Mouse (Mus musculus) heart, postnatal 0 days (tissue): ENCODE measurements at regions not wholly inside any gene's neighbourhood (a gene's known extent, or its start where the extent isn't known, plus 50 kb on each side); places are given as distances from the start of the nearest gene placed in this dataset.

Experiments used
- ATAC-seq: fragments of 200-750 bp; cut with Nextera tagmentation; 2 replicates; pipeline ENCODE4 v1.8.0; 2017; ENCODE audit warnings: low read depth, moderate number of reproducible peaks, moderate library complexity; ENCODE audit not compliant: insufficient read depth
- DNase-seq: peaks from one replicate; pipeline ENCODE4 v3.0.0-alpha.2; 2016; ENCODE audit warnings: low spot score
- H3K27ac ChIP-seq: fragments of 300-500 bp; sonication (generic); 2 replicates; pipeline ENCODE4 v1.5.1; 2014; ENCODE audit warnings: low read depth, mild to moderate bottlenecking
- H3K27me3 ChIP-seq: fragments of 300-500 bp; sonication (generic); 2 replicates; pipeline ENCODE4 v1.6.1; 2014; ENCODE audit warnings: low read length, mixed read lengths; ENCODE audit not compliant: control insufficient read depth, insufficient read depth
- H3K36me3 ChIP-seq: fragments of 300-500 bp; sonication (generic); replicated peaks from 2 replicates; pipeline ENCODE4 v1.6.1; 2014; ENCODE audit warnings: low read length, mixed read lengths; ENCODE audit not compliant: control insufficient read depth, insufficient read depth
- H3K4me1 ChIP-seq: fragments of 300-500 bp; sonication (generic); 2 replicates; pipeline ENCODE4 v1.6.1; 2014; ENCODE audit warnings: antibody characterized with exemption; ENCODE audit not compliant: control insufficient read depth, insufficient read depth
- H3K4me2 ChIP-seq: fragments of 300-500 bp; sonication (generic); 2 replicates; pipeline ENCODE4 v1.6.1; 2014; ENCODE audit warnings: low read depth, mild to moderate bottlenecking, low read length, moderate library complexity
- H3K4me3 ChIP-seq: fragments of 300-500 bp; sonication (generic); 2 replicates; pipeline ENCODE4 v1.5.1; 2014; ENCODE audit warnings: low read depth, low read length
- H3K9ac ChIP-seq: fragments of 300-500 bp; sonication (generic); replicated peaks from 2 replicates; pipeline ENCODE4 v1.6.1; 2014; ENCODE audit warnings: low read depth, low read length, mixed read lengths
- H3K9me3 ChIP-seq: fragments of 300-500 bp; sonication (generic); replicated peaks from 2 replicates; pipeline ENCODE4 v1.6.1; 2016; ENCODE audit warnings: low read length; ENCODE audit not compliant: control insufficient read depth
- CTCF ChIP-seq: IDR thresholded peaks from 2 replicates; pipeline ENCODE4 v1.5.1; 2016; ENCODE audit warnings: antibody characterized with exemption, control low read depth, low read depth
- EP300 ChIP-seq: IDR thresholded peaks from 2 replicates; pipeline ENCODE4 v1.6.1; 2016; ENCODE audit warnings: antibody characterized with exemption, low read depth
- WGBS: fragments of 180-500 bp; shearing (Covaris S2); extraction: QIAGEN DNeasy Blood & Tissue Kit; methylation state at CpG from one replicate; pipeline ENCODE4 v1.1.7; 2014; 5-methylcytosine and 5-hydroxymethylcytosine counted together

- no peak overlapping the region for H3K27ac ChIP-seq
- H3K9me3 ChIP-seq: no peaks in the 10 kb centered on the region
- ATAC-seq (no peak), DNase-seq (no peak)
- H3K4me2 ChIP-seq: no peak overlapping the region
- H3K4me3 ChIP-seq: no peak overlapping the region
- no peaks in the 10 kb centered on the region for H3K27me3 ChIP-seq
- no peaks in the 10 kb centered on the region for H3K4me1 ChIP-seq
- no peaks in the 10 kb centered on the region for H3K36me3 ChIP-seq
- WGBS: 63% methylated on average over 5 of the region's 5 CpGs
- H3K9ac ChIP-seq: no peak overlapping the region
- TF ChIP-seq EP300: no peak
- no peak for TF ChIP-seq CTCF
Observed at GRCm38 (mm10) chr2:53691580-53692118, 393.7 kb downstream of the Rprm start.

GRCm38 (mm10) chr2:53711213-53711612 is 374.1 kb downstream of the Rprm start:
- H3K4me2 ChIP-seq: no peak overlapping the region
- no peak for ATAC-seq
- no peak for TF ChIP-seq CTCF
- TF ChIP-seq EP300: no peak
- no peaks in the 10 kb centered on the region for H3K27me3 ChIP-seq
- no peaks in the 10 kb centered on the region for H3K9me3 ChIP-seq
- H3K4me1 ChIP-seq: no peaks in the 10 kb centered on the region
- no peak for DNase-seq
- no peak overlapping the region for H3K9ac ChIP-seq
- 49% methylated on average over 3 of the region's 3 CpGs for whole genome bisulfite sequencing
- no peak overlapping the region for H3K4me3 ChIP-seq
- H3K27ac ChIP-seq: no peak overlapping the region
- H3K36me3 ChIP-seq: no peaks in the 10 kb centered on the region

- TF ChIP-seq CTCF: no peak
- TF ChIP-seq EP300: no peak
- 63% methylated on average over 7 of the region's 7 CpGs for WGBS
- Histone ChIP-seq H3K36me3 (no peaks in the 10 kb centered on the region), H3K4me3 (no peak overlapping the region), H3K27ac (no peak overlapping the region), H3K4me1 (no peaks in the 10 kb centered on the region), H3K9ac (no peak overlapping the region), H3K4me2 (no peak overlapping the region), H3K9me3 (no peaks in the 10 kb centered on the region), H3K27me3 (no peaks in the 10 kb centered on the region)
- DNase-seq: no peak
- no peak for ATAC-seq
Observed at GRCm38 (mm10) chr2:53713106-53713640, 372.2 kb downstream of the Rprm start.

DNA sequence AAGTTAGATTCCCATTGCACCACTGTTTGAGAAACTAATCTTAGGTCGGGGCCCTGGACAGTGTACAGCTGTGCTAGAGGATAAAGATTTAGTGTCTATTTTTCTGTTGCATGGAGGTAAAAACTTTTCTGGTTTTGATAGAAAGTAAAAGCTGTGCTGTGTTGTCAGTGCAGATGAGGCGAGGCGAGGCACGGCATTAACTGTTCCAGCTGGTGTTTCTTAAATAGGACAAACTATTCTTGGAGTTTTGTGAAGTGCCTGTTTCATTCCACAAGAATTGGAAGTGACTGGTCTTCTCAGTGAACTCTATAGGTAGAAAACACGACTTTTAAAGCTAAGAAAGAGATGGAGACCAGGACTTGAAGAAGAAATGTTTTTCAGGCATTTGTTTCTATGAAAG is 370.3 kb downstream of the Rprm start:
- Histone ChIP-seq H3K9ac (no peak overlapping the region), H3K27ac (no peak overlapping the region), H3K9me3 (no peaks in the 10 kb centered on the region), H3K4me1 (no peaks in the 10 kb centered on the region), H3K4me3 (no peak overlapping the region), H3K36me3 (no peaks in the 10 kb centered on the region), H3K27me3 (no peaks in the 10 kb centered on the region), H3K4me2 (no peak overlapping the region)
- ATAC-seq: no peak
- TF ChIP-seq EP300: no peak
- DNase-seq: no peak
- 38% methylated on average over 5 of the region's 5 CpGs for WGBS

GRCm38 (mm10) chr2:53723231-53723630 is 362.1 kb downstream of the Rprm start:
- TF ChIP-seq CTCF (no peak), EP300 (no peak)
- Histone ChIP-seq H3K4me2 (no peak overlapping the region), H3K36me3 (no peaks in the 10 kb centered on the region), H3K27ac (no peak overlapping the region), H3K9me3 (no peaks in the 10 kb centered on the region), H3K4me3 (no peak overlapping the region), H3K9ac (no peak overlapping the region), H3K27me3 (no peaks in the 10 kb centered on the region), H3K4me1 (no peaks in the 10 kb centered on the region)
- 81% methylated on average over 6 of the region's 6 CpGs for WGBS
- DNase-seq: no peak
- no peak for ATAC-seq

DNA sequence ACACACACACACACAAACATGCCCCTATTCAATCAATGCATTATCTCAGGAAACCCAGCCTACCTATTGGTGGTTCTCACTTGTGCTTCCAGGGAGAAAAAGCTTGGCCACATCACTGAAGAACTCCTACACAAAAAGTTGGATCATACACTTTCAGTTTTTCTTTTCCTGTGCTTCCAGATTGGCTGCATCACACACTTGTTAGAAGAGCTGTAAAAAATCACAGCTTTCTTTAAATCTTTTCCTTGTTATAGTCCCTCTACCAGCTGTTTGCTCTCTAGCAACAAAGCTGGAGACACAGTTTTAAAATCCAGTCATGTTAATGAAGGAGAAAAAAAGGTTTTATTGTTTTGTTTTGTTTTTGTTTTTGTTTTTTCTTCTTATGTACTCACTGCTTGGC is 356.7 kb downstream of the Rprm start:
- DNase-seq (no peak), ATAC-seq (no peak)
- Histone ChIP-seq H3K9ac (no peak overlapping the region), H3K9me3 (no peaks in the 10 kb centered on the region), H3K27me3 (no peaks in the 10 kb centered on the region), H3K27ac (no peak overlapping the region), H3K4me1 (no peaks in the 10 kb centered on the region), H3K36me3 (no peaks in the 10 kb centered on the region), H3K4me2 (no peak overlapping the region), H3K4me3 (no peak overlapping the region)
- TF ChIP-seq CTCF (no peak), EP300 (no peak)
